Mouse (Mus musculus) stomach, embryonic 16.5 days (tissue): Measurements from ENCODE around the gene 6430548M08Rik. TPM values are rescaled to one million over a fixed set of nuclear protein-coding genes. Genes with fewer than 3 reads are reported as not detected.

Experiments used
- ATAC-seq: fragments of 200-750 bp; cut with Nextera tagmentation; 2 replicates; pipeline ENCODE4 v1.8.0; 2017; ENCODE audit warnings: moderate number of reproducible peaks, moderate TSS enrichment; ENCODE audit not compliant: insufficient read depth, low FRiP score
- H3K27ac ChIP-seq: fragments of 300-500 bp; sonication (generic); 2 replicates; pipeline ENCODE4 v1.5.1; 2014; ENCODE audit warnings: low read length
- H3K27me3 ChIP-seq: fragments of 300-500 bp; sonication (generic); 2 replicates; pipeline ENCODE4 v1.6.1; 2014; ENCODE audit warnings: low read length, control low read depth, mixed read lengths; ENCODE audit not compliant: control insufficient read depth, insufficient read depth
- H3K36me3 ChIP-seq: fragments of 300-500 bp; sonication (generic); 2 replicates; pipeline ENCODE4 v1.6.1; 2014; ENCODE audit warnings: low read length; ENCODE audit not compliant: control insufficient read depth, insufficient read depth
- H3K4me1 ChIP-seq: fragments of 300-500 bp; sonication (generic); 2 replicates; pipeline ENCODE4 v1.6.1; 2014; ENCODE audit warnings: low read length, control low read depth, mixed read lengths; ENCODE audit not compliant: control insufficient read depth, insufficient read depth
- H3K4me2 ChIP-seq: fragments of 300-500 bp; sonication (generic); 2 replicates; pipeline ENCODE4 v1.6.1; 2014; ENCODE audit warnings: low read depth, low read length, mixed read lengths
- H3K4me3 ChIP-seq: fragments of 300-500 bp; sonication (generic); replicated peaks from 2 replicates; pipeline ENCODE4 v1.5.1; 2014; ENCODE audit warnings: mild to moderate bottlenecking, low read length
- H3K9ac ChIP-seq: fragments of 300-500 bp; sonication (generic); 2 replicates; pipeline ENCODE4 v1.6.1; 2014; ENCODE audit warnings: low read length
- H3K9me3 ChIP-seq: fragments of 300-500 bp; sonication (generic); replicated peaks from 2 replicates; pipeline ENCODE4 v1.6.1; 2016; ENCODE audit warnings: low read length, control low read depth; ENCODE audit not compliant: control insufficient read depth
- WGBS: fragments of 180-500 bp; shearing (Covaris S2); extraction: QIAGEN DNeasy Blood & Tissue Kit; methylation state at CpG from one replicate; pipeline ENCODE4 v1.1.7; 2014; 5-methylcytosine and 5-hydroxymethylcytosine counted together
- polyA plus RNA-seq: library from polyadenylated mRNA; unstranded; fragments of >200 nt; fragmentation: Nextera tagmentation; extraction: Ambion mirVana; gene quantifications from 2 replicates; pipeline ENCODE4 v1.2.1, GENCODE M21; 2015

The 6430548M08Rik gene
- polyA plus RNA-seq, result 7.5 and 9.1 TPM in 2 replicates

DNA sequence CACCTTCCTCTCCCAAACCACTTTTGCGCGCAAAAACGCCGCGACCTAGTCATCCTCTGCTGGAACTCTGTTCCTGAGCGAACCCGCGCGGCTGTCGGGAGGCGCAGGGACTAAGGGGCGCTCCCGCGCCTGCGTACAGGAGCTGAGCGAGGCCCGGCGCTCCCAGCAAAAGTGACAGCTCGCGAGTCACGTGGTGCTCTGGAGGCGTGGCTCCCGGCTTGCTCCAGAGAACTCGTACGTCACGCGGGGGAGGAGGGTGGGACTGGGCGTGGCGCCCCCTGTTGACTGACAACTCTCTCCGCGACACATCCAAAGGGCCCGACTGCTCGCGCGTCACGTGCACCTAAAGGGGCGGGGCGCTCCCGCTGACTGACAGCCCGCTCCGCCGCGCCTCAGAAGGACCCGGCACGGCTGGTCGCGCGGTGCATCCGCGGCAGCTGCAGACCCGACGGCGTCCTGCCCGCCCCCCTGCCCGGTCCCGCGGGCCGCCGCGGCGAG lies at the start of gene 6430548M08Rik:
Gene 6430548M08Rik (plus strand): TSS at position 395 of the 498 bp plus-strand sequence.
- H3K9me3 ChIP-seq, result no peaks in the 10 kb centered on the region
- peak; percentile 96 for ATAC-seq
- WGBS, result under 1% methylated on average over 54 of the region's 61 CpGs
- no peaks in the 10 kb centered on the region for H3K36me3 ChIP-seq
- H3K4me3 ChIP-seq, result peak within 1 kb of the TSS; percentile 76
- peaks cover 16% of the 10 kb centered on the region for H3K27me3 ChIP-seq
- H3K27ac ChIP-seq, result peak within 1 kb of the TSS; percentile 98
- peak within 1 kb of the TSS; percentile 97 for H3K4me2 ChIP-seq
- peaks cover 11% of the 10 kb centered on the region for H3K4me1 ChIP-seq
- H3K9ac ChIP-seq, result peak within 1 kb of the TSS; percentile 80

DNA sequence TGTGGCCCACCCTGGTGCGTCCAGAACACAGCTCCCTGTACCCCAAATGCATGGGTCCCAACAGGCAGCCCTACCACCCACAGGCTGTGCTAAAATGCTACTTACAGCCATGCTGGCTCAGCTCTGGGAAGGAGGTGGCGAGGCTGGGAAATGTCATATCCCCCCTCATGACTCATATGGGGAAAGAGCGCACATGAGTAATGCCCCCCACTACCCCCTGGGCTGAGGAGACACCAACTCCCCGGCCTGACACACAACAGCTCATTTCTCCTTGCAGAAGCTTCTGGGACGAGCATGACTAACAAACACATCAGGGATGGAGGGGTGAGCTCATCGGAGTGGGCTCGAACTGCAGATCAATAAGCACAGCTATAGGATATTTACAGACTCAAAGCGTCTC lies 48.3 kb upstream of the 6430548M08Rik start:
- 88% methylated on average over 8 of the region's 8 CpGs for WGBS
- H3K4me2 ChIP-seq, result no peak overlapping the region
- no peak overlapping the region for H3K9ac ChIP-seq
- no peak for ATAC-seq
- H3K9me3 ChIP-seq, result no peaks in the 10 kb centered on the region
- H3K27me3 ChIP-seq, result no peaks in the 10 kb centered on the region
- no peak overlapping the region for H3K27ac ChIP-seq
- H3K36me3 ChIP-seq, result no peaks in the 10 kb centered on the region
- H3K4me3 ChIP-seq, result no peak overlapping the region
- H3K4me1 ChIP-seq, result 0 out of 2 replicates have a peak, but pooled peaks cover 7% of the 10 kb centered on the region

DNA sequence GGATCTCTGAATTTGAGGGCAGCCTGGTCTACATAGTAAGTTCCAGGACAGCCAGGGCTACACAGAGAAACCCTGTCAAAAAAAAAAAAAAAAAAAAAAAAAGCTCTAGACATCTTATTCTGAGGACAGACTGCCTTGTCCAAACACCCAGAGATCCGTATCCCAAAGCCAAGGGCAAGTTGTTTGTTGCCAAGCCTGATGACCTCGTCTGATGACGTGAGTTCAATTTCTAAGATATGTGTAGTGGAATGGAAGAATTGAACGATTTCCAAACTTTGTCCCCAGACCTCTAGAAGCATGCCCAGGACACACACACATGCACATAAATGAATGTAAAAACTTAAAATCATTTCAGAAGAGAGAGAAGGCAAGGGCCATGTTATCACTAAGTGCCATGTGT lies 47.7 kb upstream of the 6430548M08Rik start:
- H3K27ac ChIP-seq, result no peak overlapping the region
- no peak for ATAC-seq
- H3K4me3 ChIP-seq, result no peak overlapping the region
- 0 out of 2 replicates have a peak, but pooled peaks cover 7% of the 10 kb centered on the region for H3K4me1 ChIP-seq
- no peak overlapping the region for H3K9ac ChIP-seq
- no peaks in the 10 kb centered on the region for H3K9me3 ChIP-seq
- WGBS, result 77% methylated on average over 4 of the region's 4 CpGs
- H3K27me3 ChIP-seq, result no peaks in the 10 kb centered on the region
- no peaks in the 10 kb centered on the region for H3K36me3 ChIP-seq
- no peak overlapping the region for H3K4me2 ChIP-seq

DNA sequence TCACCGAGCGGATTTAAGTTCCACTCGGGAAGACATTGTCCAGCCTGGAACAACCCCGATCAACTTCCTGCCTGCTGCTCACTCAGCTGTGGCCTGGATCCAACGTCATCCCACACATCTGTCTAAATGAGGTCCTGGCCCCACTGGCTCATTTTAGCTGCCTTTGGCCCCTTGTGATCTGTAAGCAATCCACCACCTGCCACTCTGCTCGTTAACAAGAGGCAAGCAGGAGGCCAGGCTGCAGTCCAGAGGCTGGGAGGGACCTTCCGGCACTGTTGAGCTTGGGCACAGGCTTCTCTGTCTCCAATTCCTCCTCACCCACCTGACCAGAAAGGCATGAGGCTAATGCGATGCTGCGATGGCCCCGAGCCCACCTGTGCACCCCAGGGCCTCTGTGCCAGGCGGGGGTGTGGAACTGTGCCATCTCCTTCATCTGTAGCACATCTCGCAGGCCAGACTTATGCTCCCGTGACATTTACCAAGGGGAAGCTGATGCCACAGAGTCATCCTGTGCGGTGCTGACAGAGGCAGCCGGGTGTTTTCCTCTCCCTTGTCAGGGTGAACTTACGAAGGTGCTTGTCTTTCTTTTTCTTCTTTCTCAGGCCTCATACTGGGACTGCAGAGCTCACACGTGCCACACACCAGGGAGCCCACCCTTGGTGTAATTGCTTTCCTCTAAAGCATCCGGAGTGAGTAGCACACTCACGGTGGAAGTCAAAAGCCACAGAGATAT lies 45.9 kb upstream of the 6430548M08Rik start:
- H3K36me3 ChIP-seq, result no peaks in the 10 kb centered on the region
- H3K9ac ChIP-seq, result no peak overlapping the region
- H3K27ac ChIP-seq, result no peak overlapping the region
- no peak overlapping the region for H3K4me2 ChIP-seq
- ATAC-seq, result no peak; the same call in 1 of the 2 replicates
- 50% methylated on average over 19 of the region's 19 CpGs for WGBS
- no peaks in the 10 kb centered on the region for H3K27me3 ChIP-seq
- H3K4me1 ChIP-seq, result peaks cover 22% of the 10 kb centered on the region
- no peaks in the 10 kb centered on the region for H3K9me3 ChIP-seq
- no peak overlapping the region for H3K4me3 ChIP-seq

DNA sequence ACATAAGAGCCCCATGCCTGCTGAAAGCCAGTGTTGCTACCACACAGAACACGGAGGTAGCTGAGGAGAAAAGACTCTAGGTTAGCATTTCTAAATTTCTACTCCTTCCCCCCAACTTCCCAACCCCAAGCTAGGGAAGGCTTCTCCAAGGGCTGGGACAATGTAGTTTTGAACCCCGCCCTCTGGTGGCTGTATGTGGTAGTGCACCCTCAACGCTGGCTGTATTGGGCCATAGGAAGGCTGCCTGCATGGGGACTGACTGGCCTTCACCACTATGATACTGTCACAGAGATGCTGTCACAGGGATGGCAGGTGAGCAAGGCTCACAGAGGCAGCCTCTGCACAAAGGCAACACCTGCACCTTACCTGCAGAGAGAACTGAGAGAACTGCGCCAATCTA lies 42.3 kb upstream of the 6430548M08Rik start:
- peaks cover 29% of the 10 kb centered on the region for H3K4me1 ChIP-seq
- H3K9me3 ChIP-seq, result no peaks in the 10 kb centered on the region
- H3K9ac ChIP-seq, result no peak overlapping the region
- peak; percentile 59; the same call in 1 of the 2 replicates for ATAC-seq
- H3K4me3 ChIP-seq, result no peak overlapping the region
- peak overlapping the region; percentile 17; the same call in 1 of the 2 replicates for H3K27ac ChIP-seq
- 26% methylated on average over 4 of the region's 4 CpGs for WGBS
- H3K27me3 ChIP-seq, result no peaks in the 10 kb centered on the region
- no peak overlapping the region for H3K4me2 ChIP-seq
- no peaks in the 10 kb centered on the region for H3K36me3 ChIP-seq

DNA sequence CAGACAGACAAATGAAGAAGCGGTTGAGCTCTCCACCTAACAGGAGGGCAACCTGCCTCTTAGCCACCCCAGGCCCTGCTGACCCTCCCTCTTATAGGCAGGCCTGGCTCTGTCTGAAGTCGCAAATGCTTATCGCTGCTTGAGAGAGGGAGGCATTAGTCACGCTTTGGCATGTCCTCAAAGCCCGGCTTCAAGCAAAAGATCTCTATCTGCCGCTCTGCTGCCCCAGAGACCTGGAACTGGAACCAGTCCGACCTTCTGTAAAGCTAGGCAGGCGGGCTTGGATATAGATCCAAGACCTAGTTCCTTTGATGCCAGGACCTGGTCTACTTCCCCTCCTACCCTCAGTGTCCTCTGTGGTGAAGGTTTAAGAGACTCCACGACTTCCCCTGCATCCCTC lies 41.7 kb upstream of the 6430548M08Rik start:
- peaks cover 29% of the 10 kb centered on the region for H3K4me1 ChIP-seq
- no peaks in the 10 kb centered on the region for H3K27me3 ChIP-seq
- H3K4me3 ChIP-seq, result no peak overlapping the region
- H3K9ac ChIP-seq, result 0 out of 2 replicates have a peak overlapping the region, but pooled peaks have one; percentile 31
- H3K4me2 ChIP-seq, result no peak overlapping the region
- 51% methylated on average over 9 of the region's 9 CpGs for WGBS
- ATAC-seq, result no peak
- H3K36me3 ChIP-seq, result no peaks in the 10 kb centered on the region
- no peaks in the 10 kb centered on the region for H3K9me3 ChIP-seq
- peak overlapping the region; percentile 18; the same call in 1 of the 2 replicates for H3K27ac ChIP-seq

DNA sequence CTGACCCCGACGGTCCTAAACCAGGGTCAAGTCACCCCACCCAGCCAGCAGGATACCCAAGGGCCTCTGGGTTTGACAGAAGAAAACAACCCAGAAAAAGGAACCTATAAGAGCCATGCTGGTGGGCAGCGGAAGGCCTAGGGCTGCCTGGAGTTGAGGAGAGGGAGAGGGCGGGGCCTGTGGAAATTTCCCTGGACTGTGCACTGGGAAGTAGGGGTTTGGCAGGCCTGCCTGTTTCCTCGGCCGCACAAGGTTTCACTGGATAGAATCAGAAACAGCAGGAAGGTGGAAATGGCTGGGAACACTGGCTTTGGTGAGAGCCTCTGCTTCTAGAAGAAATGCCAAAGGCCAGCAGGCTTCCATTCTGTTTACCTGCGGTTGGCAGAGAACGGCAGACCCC lies 41.1 kb upstream of the 6430548M08Rik start:
- H3K9ac ChIP-seq, result peak overlapping the region; percentile 38; the same call in 1 of the 2 replicates
- 69% methylated on average over 8 of the region's 8 CpGs for WGBS
- H3K27ac ChIP-seq, result 0 out of 2 replicates have a peak overlapping the region, but pooled peaks have one; percentile 18
- ATAC-seq, result no peak
- no peaks in the 10 kb centered on the region for H3K36me3 ChIP-seq
- no peak overlapping the region for H3K4me2 ChIP-seq
- no peaks in the 10 kb centered on the region for H3K27me3 ChIP-seq
- H3K4me1 ChIP-seq, result peaks cover 27% of the 10 kb centered on the region
- no peaks in the 10 kb centered on the region for H3K9me3 ChIP-seq
- H3K4me3 ChIP-seq, result no peak overlapping the region

DNA sequence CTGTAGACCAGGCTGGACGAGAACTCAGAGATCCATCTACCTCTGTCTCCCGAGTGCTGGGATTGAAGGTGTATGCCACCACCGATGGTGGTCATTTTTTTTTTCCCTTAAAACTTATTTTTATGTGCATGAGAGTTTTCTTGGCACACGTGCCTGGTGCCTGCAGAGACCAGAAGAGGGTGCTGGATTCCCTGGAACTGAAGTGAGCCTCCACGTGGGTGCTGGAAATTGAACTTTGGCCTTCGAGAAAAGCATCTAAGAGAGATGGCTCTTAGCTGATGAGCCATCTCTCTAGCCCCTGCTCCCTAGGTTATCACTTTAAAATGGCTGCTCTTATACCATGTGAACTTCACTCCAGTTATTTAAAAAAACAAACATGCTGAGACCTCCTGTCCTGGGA lies 39.4 kb upstream of the 6430548M08Rik start:
- no peak for ATAC-seq
- Histone ChIP-seq H3K27me3 (no peaks in the 10 kb centered on the region), H3K4me2 (no peak overlapping the region), H3K9ac (no peak overlapping the region), H3K4me1 (peaks cover 22% of the 10 kb centered on the region), H3K36me3 (no peaks in the 10 kb centered on the region), H3K4me3 (no peak overlapping the region), H3K27ac (no peak overlapping the region), H3K9me3 (no peaks in the 10 kb centered on the region)
- WGBS, result 70% methylated on average over 6 of the region's 6 CpGs

DNA sequence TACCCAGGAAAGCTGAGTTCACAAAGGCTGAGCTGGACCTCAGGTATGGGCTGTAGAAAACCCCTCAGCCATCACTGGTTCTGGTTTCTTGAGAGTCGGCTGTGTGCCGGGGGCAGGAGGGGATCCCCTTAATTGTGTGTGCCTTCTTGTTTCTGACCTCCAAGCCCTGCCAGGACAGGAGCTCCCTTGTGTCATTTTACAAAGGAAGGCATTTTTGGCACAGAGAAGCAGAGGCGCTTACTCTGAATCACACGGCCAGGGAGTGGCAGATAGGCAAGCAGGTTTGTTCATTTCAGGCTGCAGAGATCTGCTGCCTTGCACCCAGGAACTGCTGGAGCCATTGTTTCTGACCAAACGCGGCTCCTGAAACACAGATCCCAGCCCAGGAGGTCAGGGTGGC lies 38.6 kb upstream of the 6430548M08Rik start:
- H3K9ac ChIP-seq, result peak overlapping the region; percentile 38
- WGBS, result 56% methylated on average over 6 of the region's 6 CpGs
- peak overlapping the region; percentile 69 for H3K27ac ChIP-seq

More for the DNA sequence above, 38.6 kb upstream of the 6430548M08Rik start:
- no peaks in the 10 kb centered on the region for H3K36me3 ChIP-seq
- no peaks in the 10 kb centered on the region for H3K27me3 ChIP-seq
- H3K4me2 ChIP-seq, result 0 out of 2 replicates have a peak overlapping the region, but pooled peaks have one; percentile 7
- H3K9me3 ChIP-seq, result no peaks in the 10 kb centered on the region
- ATAC-seq, result no peak
- H3K4me3 ChIP-seq, result no peak overlapping the region
- peaks cover 22% of the 10 kb centered on the region for H3K4me1 ChIP-seq
